Mouse (Mus musculus): ENCODE measurements around the gene Arhgap29. TPM values are rescaled to one million over a fixed set of nuclear protein-coding genes. Genes with fewer than 3 reads are reported as not detected.

Gene Arhgap29
- polyA plus RNA-seq, 2 experiments = 3.9 to 5.3 TPM

- Histone ChIP-seq H3K9ac (replicated peaks) (no peak overlapping the region), H3K27me3 (ENCODE audit: control insufficient read depth, insufficient read depth, low read length) (peaks cover 20% of the 10 kb centered on the region), H3K9me3 (ENCODE audit: control insufficient read depth, low read length) (no peaks in the 10 kb centered on the region), H3K4me2 (ENCODE audit: low read depth) (no peak overlapping the region), H3K36me3 (replicated peaks; ENCODE audit: control insufficient read depth, insufficient read depth, low read depth) (no peaks in the 10 kb centered on the region), H3K4me3 (ENCODE audit: insufficient read depth in 1 of 2, low read depth in 2 of 2, low read length in 2 of 2) (no peak overlapping the region), H3K4me1 (replicated peaks; ENCODE audit: control insufficient read depth in 2 of 2, insufficient read depth in 2 of 2, low read length in 1 of 2) (0 out of 4 replicates have a peak, but pooled peaks cover 0 to 2% of the 10 kb centered on the region in 2 experiments), H3K27ac (no peak overlapping the region)
- TF ChIP-seq CTCF (IDR thresholded peaks at IDR 0.05; ENCODE audit: low read depth) (no peak), EP300 (IDR thresholded peaks at IDR 0.05; ENCODE audit: low read depth) (no peak)
- DNase-seq (ENCODE audit: low read depth in 3 of 3, low spot score in 3 of 3) (no peak), ATAC-seq (ENCODE audit: insufficient read depth) (no peak)
- WGBS (ENCODE audit: insufficient replicate concordance) = 50% methylated on average over 2 of the region's 2 CpGs
Measured at GRCm38 (mm10) chr3:121951116-121951515, 1.2 kb upstream of the Arhgap29 start.

- WGBS (ENCODE audit: insufficient replicate concordance) = 1% methylated on average over 44 of the region's 44 CpGs
- DNase-seq (ENCODE audit: low read depth in 3 of 3, low spot score in 3 of 3) (peak; percentile 55 to 57 (median 56)), ATAC-seq (ENCODE audit: insufficient read depth) (peak; percentile 94)
- peak overlapping the region; percentile 28 for H3K9ac ChIP-seq (replicated peaks)
- H3K27ac ChIP-seq = no peak overlapping the region
- H3K36me3 ChIP-seq (replicated peaks; ENCODE audit: control insufficient read depth, insufficient read depth, low read depth) = no peaks in the 10 kb centered on the region
- H3K4me2 ChIP-seq (ENCODE audit: low read depth) = peak overlapping the region; percentile 65
- no peaks in the 10 kb centered on the region for H3K9me3 ChIP-seq (ENCODE audit: control insufficient read depth, low read length)
- 0 out of 4 replicates have a peak, but pooled peaks cover 0 to 2% of the 10 kb centered on the region in 2 experiments for H3K4me1 ChIP-seq (replicated peaks; ENCODE audit: control insufficient read depth in 2 of 2, insufficient read depth in 2 of 2, low read length in 1 of 2)
- peaks cover 20% of the 10 kb centered on the region for H3K27me3 ChIP-seq (ENCODE audit: control insufficient read depth, insufficient read depth, low read length)
- H3K4me3 ChIP-seq (ENCODE audit: insufficient read depth in 1 of 2, low read depth in 2 of 2, low read length in 2 of 2) = peak overlapping the region; percentile 49 to 57
- TF ChIP-seq CTCF (IDR thresholded peaks at IDR 0.05; ENCODE audit: low read depth) (no peak), EP300 (IDR thresholded peaks at IDR 0.05; ENCODE audit: low read depth) (no peak)
Measured at GRCm38 (mm10) chr3:121953049-121953432, 700 bp downstream of the Arhgap29 start.

- peak; percentile 34; the same call in 1 of the 2 replicates for ATAC-seq (ENCODE audit: insufficient read depth)
- 1% methylated on average over 51 of the region's 53 CpGs for WGBS (ENCODE audit: insufficient replicate concordance)
- DNase-seq (ENCODE audit: low read depth in 3 of 3, low spot score in 3 of 3) = no peak
Measured at GRCm38 (mm10) chr3:121953433-121954161, 1.3 kb downstream of the Arhgap29 start.

GRCm38 (mm10) chr3:121954421-121954820 is 2.1 kb downstream of the Arhgap29 start:
- DNase-seq (ENCODE audit: low read depth in 3 of 3, low spot score in 3 of 3) (no peak), ATAC-seq (ENCODE audit: insufficient read depth) (no peak)
- no peak overlapping the region for H3K9ac ChIP-seq (replicated peaks)
- H3K4me2 ChIP-seq (ENCODE audit: low read depth) = peak overlapping the region; percentile 65
- no peaks in the 10 kb centered on the region for H3K9me3 ChIP-seq (ENCODE audit: control insufficient read depth, low read length)
- peaks cover 20% of the 10 kb centered on the region for H3K27me3 ChIP-seq (ENCODE audit: control insufficient read depth, insufficient read depth, low read length)
- no peak for TF ChIP-seq EP300 (IDR thresholded peaks at IDR 0.05; ENCODE audit: low read depth)
- TF ChIP-seq CTCF (IDR thresholded peaks at IDR 0.05; ENCODE audit: low read depth) = no peak
- WGBS (ENCODE audit: insufficient replicate concordance) = 53% methylated on average over 2 of the region's 2 CpGs
- H3K27ac ChIP-seq = no peak overlapping the region
- H3K4me1 ChIP-seq (replicated peaks; ENCODE audit: control insufficient read depth in 2 of 2, insufficient read depth in 2 of 2, low read length in 1 of 2) = 0 out of 4 replicates have a peak, but pooled peaks cover 0 to 2% of the 10 kb centered on the region in 2 experiments
- H3K4me3 ChIP-seq (ENCODE audit: insufficient read depth in 1 of 2, low read depth in 2 of 2, low read length in 2 of 2) = no peak overlapping the region; a peak in 1 of 4 replicates
- no peaks in the 10 kb centered on the region for H3K36me3 ChIP-seq (replicated peaks; ENCODE audit: control insufficient read depth, insufficient read depth, low read depth)

More at GRCm38 (mm10) chr3:121953433-121954161, 1.3 kb downstream of the Arhgap29 start:
- Histone ChIP-seq H3K4me1 (replicated peaks; ENCODE audit: control insufficient read depth in 2 of 2, insufficient read depth in 2 of 2, low read length in 1 of 2) (0 out of 4 replicates have a peak, but pooled peaks cover 0 to 2% of the 10 kb centered on the region in 2 experiments), H3K9me3 (ENCODE audit: control insufficient read depth, low read length) (no peaks in the 10 kb centered on the region), H3K36me3 (replicated peaks; ENCODE audit: control insufficient read depth, insufficient read depth, low read depth) (no peaks in the 10 kb centered on the region), H3K27ac (no peak overlapping the region), H3K4me2 (ENCODE audit: low read depth) (peak overlapping the region; percentile 65), H3K27me3 (ENCODE audit: control insufficient read depth, insufficient read depth, low read length) (peaks cover 20% of the 10 kb centered on the region), H3K4me3 (ENCODE audit: insufficient read depth in 1 of 2, low read depth in 2 of 2, low read length in 2 of 2) (peak overlapping the region; percentile 49 to 57), H3K9ac (replicated peaks) (peak overlapping the region; percentile 28)
- no peak for TF ChIP-seq EP300 (IDR thresholded peaks at IDR 0.05; ENCODE audit: low read depth)
- TF ChIP-seq CTCF (IDR thresholded peaks at IDR 0.05; ENCODE audit: low read depth) = no peak

GRCm38 (mm10) chr3:121955527-121955926 is 3.2 kb downstream of the Arhgap29 start:
- TF ChIP-seq CTCF (IDR thresholded peaks at IDR 0.05; ENCODE audit: low read depth) (no peak), EP300 (IDR thresholded peaks at IDR 0.05; ENCODE audit: low read depth) (no peak)
- Histone ChIP-seq H3K4me3 (ENCODE audit: insufficient read depth in 1 of 2, low read depth in 2 of 2, low read length in 2 of 2) (no peak overlapping the region), H3K27ac (no peak overlapping the region), H3K36me3 (replicated peaks; ENCODE audit: control insufficient read depth, insufficient read depth, low read depth) (no peaks in the 10 kb centered on the region), H3K9me3 (ENCODE audit: control insufficient read depth, low read length) (no peaks in the 10 kb centered on the region), H3K4me1 (replicated peaks; ENCODE audit: control insufficient read depth in 2 of 2, insufficient read depth in 2 of 2, low read length in 1 of 2) (0 out of 4 replicates have a peak, but pooled peaks cover 0 to 2% of the 10 kb centered on the region in 2 experiments), H3K4me2 (ENCODE audit: low read depth) (no peak overlapping the region), H3K27me3 (ENCODE audit: control insufficient read depth, insufficient read depth, low read length) (peaks cover 20% of the 10 kb centered on the region), H3K9ac (replicated peaks) (no peak overlapping the region)
- 72% methylated on average over 4 of the region's 4 CpGs for WGBS (ENCODE audit: insufficient replicate concordance)
- DNase-seq (ENCODE audit: low read depth in 3 of 3, low spot score in 3 of 3) = no peak
- no peak for ATAC-seq (ENCODE audit: insufficient read depth)
